Mouse (Mus musculus) heart, embryonic 11.5 days (tissue): ENCODE data around the gene Klrb1c. TPM values are rescaled to one million over a fixed set of nuclear protein-coding genes. Genes with fewer than 3 reads are reported as not detected.
"Not testable (repeated sequence)": the region's sequence is repeated elsewhere in the genome, so short reads cannot be mapped to it uniquely, and the experiment has no call there.

Experiments used
- ATAC-seq: fragments of 200-750 bp; cut with Nextera tagmentation; replicated peaks from 2 replicates; pipeline ENCODE4 v1.8.0; 2017; ENCODE audit warnings: moderate library complexity; ENCODE audit not compliant: insufficient number of reproducible peaks, low FRiP score, low TSS enrichment
- H3K27ac ChIP-seq: fragments of 300-500 bp; sonication (generic); 2 replicates; pipeline ENCODE4 v1.5.1; 2014; ENCODE audit warnings: mild to moderate bottlenecking, low read depth, low read length
- H3K27me3 ChIP-seq: fragments of 300-500 bp; sonication (generic); 2 replicates; pipeline ENCODE4 v1.6.1; 2014; ENCODE audit warnings: mild to moderate bottlenecking, low read length, mixed read lengths; ENCODE audit not compliant: control insufficient read depth, insufficient read depth
- H3K36me3 ChIP-seq: fragments of 300-500 bp; sonication (generic); 2 replicates; pipeline ENCODE4 v1.6.1; 2014; ENCODE audit warnings: mild to moderate bottlenecking, low read length, moderate library complexity, mixed read lengths; ENCODE audit not compliant: control insufficient read depth, insufficient read depth
- H3K4me1 ChIP-seq: fragments of 300-500 bp; sonication (generic); 2 replicates; pipeline ENCODE4 v1.6.1; 2014; ENCODE audit warnings: low read length; ENCODE audit not compliant: control insufficient read depth, insufficient read depth
- H3K4me2 ChIP-seq: fragments of 300-500 bp; sonication (generic); 2 replicates; pipeline ENCODE4 v1.6.1; 2014; ENCODE audit warnings: mild to moderate bottlenecking, moderate library complexity
- H3K4me3 ChIP-seq: fragments of 300-500 bp; sonication (generic); 2 replicates; pipeline ENCODE4 v1.5.1; 2014; ENCODE audit warnings: low read depth, low read length
- H3K9ac ChIP-seq: fragments of 300-500 bp; sonication (generic); 2 replicates; pipeline ENCODE4 v1.6.1; 2014; ENCODE audit warnings: mild to moderate bottlenecking, low read depth, low read length, moderate library complexity
- H3K9me3 ChIP-seq: fragments of 300-500 bp; sonication (generic); replicated peaks from 2 replicates; pipeline ENCODE4 v1.6.1; 2016; ENCODE audit warnings: low read length; ENCODE audit not compliant: control insufficient read depth
- WGBS: fragments of 180-500 bp; shearing (Covaris S2); extraction: QIAGEN DNeasy Blood & Tissue Kit; methylation state at CpG from one replicate; pipeline ENCODE4 v1.1.7; 2014; ENCODE audit not compliant: insufficient replicate concordance; 5-methylcytosine and 5-hydroxymethylcytosine counted together
- polyA plus RNA-seq: library from polyadenylated mRNA; unstranded; fragments of >200 nt; fragmentation: Nextera tagmentation; extraction: Ambion mirVana; gene quantifications from 2 replicates; pipeline ENCODE4 v1.2.1, GENCODE M21; 2014

The Klrb1c gene
- polyA plus RNA-seq, 1 experiment from 2014 or later, result not detected

- not testable (repeated sequence) for H3K4me3 ChIP-seq, H3K27ac ChIP-seq, H3K9ac ChIP-seq
These were observed 34.1 kb downstream of the Klrb1c start for GRCm38 (mm10) chr6:128754748-128755401.

DNA sequence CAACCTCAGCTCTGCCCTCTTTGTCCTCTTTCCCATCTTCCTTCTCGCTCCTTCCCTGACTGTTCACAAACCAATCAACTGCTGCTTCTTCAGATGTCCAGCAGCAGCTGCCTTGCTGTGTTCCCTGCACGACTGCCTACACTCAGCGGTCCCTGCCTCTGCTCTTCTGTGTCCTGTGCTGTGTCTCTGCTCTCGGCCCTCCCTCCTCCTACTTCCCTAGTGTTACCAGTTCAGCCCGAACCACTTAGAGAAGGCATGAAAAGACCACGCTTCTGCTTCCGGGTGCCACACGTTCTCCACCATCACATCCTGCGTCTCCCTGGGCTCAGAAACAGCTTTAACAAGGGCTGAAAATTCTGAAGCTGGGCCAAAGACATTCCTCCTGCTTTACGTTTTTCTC lies 34.8 kb downstream of the Klrb1c start:
- H3K27me3 ChIP-seq, H3K9ac ChIP-seq, H3K27ac ChIP-seq, H3K36me3 ChIP-seq, H3K4me1 ChIP-seq, H3K9me3 ChIP-seq: not testable (repeated sequence)
- 32% methylated on average over 10 of the region's 10 CpGs for WGBS
- 0 out of 2 replicates have a peak, but pooled peaks have one; percentile 19 for ATAC-seq
- peak overlapping the region; percentile 29 for H3K4me2 ChIP-seq
- peak overlapping the region; percentile 4; the same call in 1 of the 2 replicates for H3K4me3 ChIP-seq

More at GRCm38 (mm10) chr6:128754748-128755401, 34.1 kb downstream of the Klrb1c start:
- not testable (repeated sequence) for ATAC-seq, H3K9me3 ChIP-seq, H3K27me3 ChIP-seq, H3K4me2 ChIP-seq, H3K4me1 ChIP-seq, H3K36me3 ChIP-seq
- WGBS, result 72% methylated on average over 12 of the region's 12 CpGs

GRCm38 (mm10) chr6:128753610-128754224 lies 35.3 kb downstream of the Klrb1c start:
- not testable (repeated sequence) for H3K27me3 ChIP-seq, H3K36me3 ChIP-seq, H3K27ac ChIP-seq, H3K9me3 ChIP-seq, H3K4me1 ChIP-seq, H3K9ac ChIP-seq
- 42% methylated on average over 7 of the region's 8 CpGs for WGBS
- ATAC-seq, result peak; percentile 82
- Histone ChIP-seq H3K4me3 (peak overlapping the region; percentile 4; the same call in 1 of the 2 replicates), H3K4me2 (peak overlapping the region; percentile 29)

GRCm38 (mm10) chr6:128747006-128747405 lies 42.0 kb downstream of the Klrb1c start:
- 76% methylated on average over 6 of the region's 6 CpGs for WGBS
- not testable (repeated sequence) for H3K4me1 ChIP-seq, H3K9me3 ChIP-seq, H3K4me3 ChIP-seq, ATAC-seq, H3K36me3 ChIP-seq, H3K9ac ChIP-seq, H3K4me2 ChIP-seq, H3K27me3 ChIP-seq, H3K27ac ChIP-seq

DNA sequence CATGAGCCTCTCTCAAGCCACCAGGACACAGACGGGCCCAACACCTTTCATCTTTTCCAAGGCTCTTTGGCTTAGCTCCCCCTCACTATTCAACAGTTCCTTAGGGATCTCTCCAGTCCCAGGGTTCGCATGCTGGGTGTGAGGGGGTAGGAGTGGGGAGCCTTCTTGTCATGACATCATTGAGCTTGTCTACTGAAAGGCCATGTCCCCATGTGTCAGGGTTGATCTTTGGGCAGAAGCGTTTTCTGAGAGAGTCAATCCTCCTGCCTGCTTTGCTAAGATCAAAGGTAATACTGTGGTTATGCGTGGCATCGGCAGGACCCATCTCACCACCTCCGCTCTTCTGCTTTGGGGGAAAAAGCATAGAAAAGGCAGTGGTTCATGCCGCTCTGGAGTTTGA lies 51.6 kb downstream of the Klrb1c start:
- 80% methylated on average over 7 of the region's 7 CpGs for WGBS
- H3K4me3 ChIP-seq, result no peak overlapping the region
- no peak overlapping the region for H3K4me2 ChIP-seq
- H3K9me3 ChIP-seq, result no peaks in the 10 kb centered on the region
- no peak overlapping the region for H3K9ac ChIP-seq
- no peaks in the 10 kb centered on the region for H3K27me3 ChIP-seq
- no peaks in the 10 kb centered on the region for H3K4me1 ChIP-seq
- H3K27ac ChIP-seq, result no peak overlapping the region
- H3K36me3 ChIP-seq, result no peaks in the 10 kb centered on the region
- no peak for ATAC-seq

DNA sequence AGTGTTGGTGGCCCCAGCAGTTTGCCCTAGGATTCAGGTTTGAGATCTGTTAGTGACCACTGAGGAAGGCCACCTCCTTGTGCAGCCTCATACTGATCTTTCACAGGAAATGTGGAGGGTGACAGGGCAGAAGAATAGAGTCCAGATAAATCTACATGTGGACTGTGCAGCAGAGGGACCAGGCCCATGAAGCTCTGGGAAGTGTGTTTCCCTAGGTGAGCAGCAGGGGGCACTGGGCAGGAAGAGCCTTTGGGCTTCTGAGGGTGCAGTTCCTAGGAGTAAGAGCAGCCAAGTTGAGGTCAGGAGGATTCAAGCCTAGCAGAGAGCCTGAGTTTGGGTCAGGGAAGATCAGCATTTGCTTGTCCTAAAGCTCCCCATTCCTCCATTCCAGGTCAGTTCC lies 52.9 kb downstream of the Klrb1c start:
- no peaks in the 10 kb centered on the region for H3K4me1 ChIP-seq
- H3K9me3 ChIP-seq, result no peaks in the 10 kb centered on the region
- no peak overlapping the region for H3K4me3 ChIP-seq
- no peaks in the 10 kb centered on the region for H3K27me3 ChIP-seq
- H3K27ac ChIP-seq, result no peak overlapping the region
- ATAC-seq, result no peak
- no peak overlapping the region for H3K9ac ChIP-seq
- H3K36me3 ChIP-seq, result no peaks in the 10 kb centered on the region
- H3K4me2 ChIP-seq, result no peak overlapping the region

- H3K36me3 ChIP-seq, result no peaks in the 10 kb centered on the region
These were observed 54.1 kb downstream of the Klrb1c start for GRCm38 (mm10) chr6:128734896-128735295.

DNA sequence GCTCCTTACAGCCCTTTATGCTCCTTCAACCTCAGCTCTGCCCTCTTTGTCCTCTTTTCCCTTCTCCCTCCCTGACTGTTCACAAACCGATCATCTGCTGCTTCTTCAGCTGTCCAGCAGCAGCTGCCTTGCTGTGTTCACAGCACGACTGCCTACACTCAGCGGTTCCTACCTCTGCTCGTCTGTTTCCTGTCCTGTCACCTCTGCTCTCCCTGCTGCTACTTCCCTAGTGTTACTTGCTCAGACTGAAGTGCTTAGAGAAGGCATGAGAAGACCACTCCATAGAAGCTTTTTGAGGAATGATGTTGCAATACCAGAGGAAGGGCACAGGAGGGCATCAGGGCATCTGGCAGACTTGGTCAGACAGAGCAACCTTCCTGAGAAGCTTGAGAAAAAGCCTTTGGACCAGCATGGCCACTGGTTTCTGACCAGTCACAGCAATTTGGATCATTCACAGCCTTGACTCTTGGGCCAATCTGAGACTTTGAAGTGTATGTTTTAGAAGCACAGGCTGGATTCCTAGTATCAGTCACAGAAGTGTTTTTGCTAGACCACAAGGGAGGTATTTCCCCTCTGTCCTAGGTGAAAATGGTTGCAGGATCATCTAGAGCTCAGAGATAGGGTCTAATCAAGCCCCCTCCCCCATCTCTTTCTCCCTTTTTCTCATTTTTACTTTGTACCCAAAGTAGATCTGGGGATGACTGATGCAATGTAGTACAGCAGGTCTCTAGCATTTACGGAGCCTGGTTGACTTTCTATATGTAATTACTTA lies 54.9 kb downstream of the Klrb1c start:
- H3K36me3 ChIP-seq, result no peaks in the 10 kb centered on the region
- no peak overlapping the region for H3K9ac ChIP-seq
- H3K27me3 ChIP-seq, result no peaks in the 10 kb centered on the region
- no peak overlapping the region for H3K4me2 ChIP-seq
- no peaks in the 10 kb centered on the region for H3K9me3 ChIP-seq
- WGBS, result 53% methylated on average over 5 of the region's 5 CpGs
- H3K4me3 ChIP-seq, result no peak overlapping the region
- no peak for ATAC-seq
- no peaks in the 10 kb centered on the region for H3K4me1 ChIP-seq
- H3K27ac ChIP-seq, result no peak overlapping the region

More at GRCm38 (mm10) chr6:128734896-128735295, 54.1 kb downstream of the Klrb1c start:
- no peak overlapping the region for H3K27ac ChIP-seq
- no peaks in the 10 kb centered on the region for H3K4me1 ChIP-seq
- no peak for ATAC-seq
- no peak overlapping the region for H3K9ac ChIP-seq
- no peak overlapping the region for H3K4me2 ChIP-seq
- no peak overlapping the region for H3K4me3 ChIP-seq
- no peaks in the 10 kb centered on the region for H3K9me3 ChIP-seq
- H3K27me3 ChIP-seq, result no peaks in the 10 kb centered on the region
